Mouse (Mus musculus) heart, adult 2 months (tissue): Measurements from ENCODE around the gene Aif1. TPM values are rescaled to one million over a fixed set of nuclear protein-coding genes. Genes with fewer than 3 reads are reported as not detected.
A peak's percentile ranks its signal among the peaks of the same experiment; 100 is the strongest.

Experiments
- DNase-seq, 2 experiments: peaks; one replicate each; pipeline ENCODE4 v3.0.0; 2021
- H3K27ac ChIP-seq: fragments of 200-600 bp; 2 replicates; pipeline ENCODE4 v1.8.1; 2022
- H3K27me3 ChIP-seq: fragments of 200-500 bp; 2 replicates; pipeline ENCODE4 v1.6.1; 2012; ENCODE audit warnings: mild to moderate bottlenecking, low read length, inconsistent platforms, mixed read lengths; ENCODE audit not compliant: control insufficient read depth, insufficient read depth
- H3K36me3 ChIP-seq: fragments of 200-500 bp; 2 replicates; pipeline ENCODE4 v1.6.1; 2012; ENCODE audit warnings: low read length, inconsistent platforms; ENCODE audit not compliant: control insufficient read depth, insufficient read depth
- H3K4me1 ChIP-seq: fragments of 200-500 bp; 2 replicates; pipeline ENCODE4 v1.6.1; 2011; ENCODE audit warnings: low read length; ENCODE audit not compliant: control insufficient read depth, insufficient read depth
- H3K4me3 ChIP-seq: fragments of 200-600 bp; 2 replicates; pipeline ENCODE4 v1.8.1; 2022
- H3K79me2 ChIP-seq: fragments of 200-500 bp; replicated peaks from 2 replicates; pipeline ENCODE4 v1.6.1; 2012; ENCODE audit warnings: mild to moderate bottlenecking, inconsistent platforms, low read length, moderate library complexity, mixed read lengths; ENCODE audit not compliant: control insufficient read depth, insufficient read depth
- H3K9ac ChIP-seq: fragments of 200-500 bp; 2 replicates; pipeline ENCODE4 v1.6.1; 2012; ENCODE audit warnings: low read depth, mild to moderate bottlenecking, control low read depth, inconsistent platforms, low read length, mixed read lengths
- CTCF ChIP-seq: fragments of 200-600 bp; IDR thresholded peaks from 2 replicates; pipeline ENCODE4 v1.8.1; 2022; ENCODE audit warnings: antibody characterized with exemption, mild to moderate bottlenecking, moderate library complexity
- EP300 ChIP-seq: fragments of 200-500 bp; IDR thresholded peaks from 2 replicates; pipeline ENCODE4 v1.6.1; 2011; ENCODE audit warnings: low read depth, low read length, control low read depth; ENCODE audit not compliant: insufficient read depth
- POLR2A ChIP-seq: fragments of 200-500 bp; IDR thresholded peaks from 2 replicates; pipeline ENCODE4 v1.6.1; 2011; ENCODE audit warnings: mild to moderate bottlenecking, low read depth, low read length, control low read depth; ENCODE audit not compliant: insufficient read depth
- WGBS: fragments of 180-500 bp; shearing (Covaris S2); methylation state at CpG from one replicate; pipeline ENCODE4 v1.1.7; 2018; 5-methylcytosine and 5-hydroxymethylcytosine counted together
- intact Hi-C: fragments of 180-260 bp; cut with DNase I; formaldehyde crosslinking; loops from one replicate; pipeline ENCODE4 v1.15.1; 2025
- polyA plus RNA-seq: library from polyadenylated mRNA; depleted of rRNA; stranded (reverse); fragments of >200 nt; gene quantifications from 2 replicates; pipeline ENCODE4 v1.2.3, GENCODE M21; 2012
- total RNA-seq, 2 experiments: library from RNA; stranded (reverse); gene quantifications; 2 replicates each; pipeline ENCODE4 v1.2.3; 2021

Aif1 gene
- total and polyA plus RNA-seq, 3 experiments = 1.5 to 3.9 (median 2.9) TPM

- H3K4me1 ChIP-seq = no peaks in the 10 kb centered on the region
- TF ChIP-seq CTCF = no peak
- no peak for TF ChIP-seq POLR2A
- no peak for TF ChIP-seq EP300
- intact Hi-C loops = no loop called here
- no peaks in the 10 kb centered on the region for H3K79me2 ChIP-seq
- no peak for DNase-seq
- H3K27me3 ChIP-seq = no peaks in the 10 kb centered on the region
- H3K36me3 ChIP-seq = 0 out of 2 replicates have a peak, but pooled peaks cover 2% of the 10 kb centered on the region
- H3K4me3 ChIP-seq = no peak overlapping the region
- WGBS = 66% methylated on average over 9 of the region's 9 CpGs
- no peak overlapping the region for H3K27ac ChIP-seq
- H3K9ac ChIP-seq = no peak overlapping the region
Observed at GRCm38 (mm10) chr17:35153077-35153476, 22.8 kb downstream of the Aif1 start.

- Histone ChIP-seq H3K9ac (no peak overlapping the region), H3K27me3 (no peaks in the 10 kb centered on the region), H3K4me3 (no peak overlapping the region), H3K79me2 (no peaks in the 10 kb centered on the region), H3K27ac (no peak overlapping the region), H3K36me3 (0 out of 2 replicates have a peak, but pooled peaks cover 2% of the 10 kb centered on the region), H3K4me1 (no peaks in the 10 kb centered on the region)
- TF ChIP-seq EP300 = no peak
- TF ChIP-seq POLR2A = no peak
- no peak for DNase-seq
- intact Hi-C loops = loop anchor here (1.0 kb wide), 1 partner anchor 11 kb away; no protein-coding TSS in a partner anchor
- WGBS = 86% methylated on average over 4 of the region's 4 CpGs
Observed at GRCm38 (mm10) chr17:35152121-35152520, 23.7 kb downstream of the Aif1 start.

GRCm38 (mm10) chr17:35147922-35148639 is 27.8 kb downstream of the Aif1 start:
- peaks cover 2% of the 10 kb centered on the region; the same call in 1 of the 2 replicates for H3K36me3 ChIP-seq
- no peak overlapping the region for H3K27ac ChIP-seq
- no peak for TF ChIP-seq POLR2A
- no peak for TF ChIP-seq CTCF
- TF ChIP-seq EP300 = peak; percentile 32; the same call in 1 of the 2 replicates

GRCm38 (mm10) chr17:35147348-35147747 is 28.5 kb downstream of the Aif1 start:
- WGBS = 67% methylated on average over 3 of the region's 3 CpGs
- no peak for DNase-seq
- Histone ChIP-seq H3K27ac (no peak overlapping the region), H3K4me1 (no peaks in the 10 kb centered on the region), H3K27me3 (no peaks in the 10 kb centered on the region), H3K9ac (no peak overlapping the region), H3K36me3 (peaks cover 2% of the 10 kb centered on the region; the same call in 1 of the 2 replicates), H3K4me3 (no peak overlapping the region), H3K79me2 (no peaks in the 10 kb centered on the region)
- intact Hi-C loops = no loop called here
- TF ChIP-seq CTCF (no peak), POLR2A (peak; percentile 31; the same call in 1 of the 2 replicates), EP300 (no peak)

More at GRCm38 (mm10) chr17:35147922-35148639, 27.8 kb downstream of the Aif1 start:
- WGBS = 63% methylated on average over 5 of the region's 5 CpGs
- H3K4me1 ChIP-seq = no peaks in the 10 kb centered on the region
- DNase-seq = no peak
- H3K27me3 ChIP-seq = no peaks in the 10 kb centered on the region
- intact Hi-C loops = no loop called here
- no peak overlapping the region for H3K9ac ChIP-seq
- H3K4me3 ChIP-seq = no peak overlapping the region
- H3K79me2 ChIP-seq = no peaks in the 10 kb centered on the region

GRCm38 (mm10) chr17:35146139-35146538 is 29.7 kb downstream of the Aif1 start:
- TF ChIP-seq POLR2A = no peak
- no peak for TF ChIP-seq CTCF
- no peak for TF ChIP-seq EP300
- 86% methylated on average over 5 of the region's 5 CpGs for WGBS
- H3K4me3 ChIP-seq = no peak overlapping the region
- no peak overlapping the region for H3K9ac ChIP-seq
- H3K79me2 ChIP-seq = no peaks in the 10 kb centered on the region
- no peaks in the 10 kb centered on the region for H3K27me3 ChIP-seq
- no peak overlapping the region for H3K27ac ChIP-seq
- DNase-seq = no peak
- peaks cover 2% of the 10 kb centered on the region; the same call in 1 of the 2 replicates for H3K36me3 ChIP-seq
- intact Hi-C loops = no loop called here
- no peaks in the 10 kb centered on the region for H3K4me1 ChIP-seq

GRCm38 (mm10) chr17:35141971-35142370 is 33.9 kb downstream of the Aif1 start:
- H3K9ac ChIP-seq = no peak overlapping the region
- intact Hi-C loops = loop anchor here (1.0 kb wide), 1 partner anchor 10 kb away; no protein-coding TSS in a partner anchor
- no peak overlapping the region for H3K4me3 ChIP-seq
- DNase-seq = no peak
- TF ChIP-seq CTCF (no peak), POLR2A (no peak), EP300 (no peak)
- no peak overlapping the region for H3K27ac ChIP-seq
- H3K36me3 ChIP-seq = no peaks in the 10 kb centered on the region; the same call in 1 of the 2 replicates
- H3K4me1 ChIP-seq = no peaks in the 10 kb centered on the region
- 83% methylated on average over 6 of the region's 6 CpGs for WGBS
- no peaks in the 10 kb centered on the region for H3K27me3 ChIP-seq
- H3K79me2 ChIP-seq = peaks cover 4% of the 10 kb centered on the region; the same call in 1 of the 2 replicates
